Mouse (Mus musculus) CH12.LX (cell line): ENCODE data around the gene Ntan1.

Experiments
- CTCF ChIP-seq, 2 experiments: IDR thresholded peaks in 1 of 2; conservative IDR thresholded peaks in 1 of 2; 2 replicates each; pipeline ENCODE4 v1.5.1; 2011 to 2012; ENCODE audit warnings: low read depth in 2 of 2, low read length in 2 of 2, improper control_type of control experiment in 1 of 2, inconsistent platforms in 1 of 2, mild to moderate bottlenecking in 1 of 2, moderate library complexity in 1 of 2
- MAFK ChIP-seq: IDR thresholded peaks from 2 replicates; pipeline ENCODE4 v1.6.1; 2011; ENCODE audit warnings: low read length, improper control_type of control experiment; ENCODE audit not compliant: insufficient replicate concordance
- POLR2A ChIP-seq: IDR thresholded peaks from 2 replicates; pipeline ENCODE4 v1.6.1; 2011; ENCODE audit warnings: low read depth, mild to moderate bottlenecking, improper control_type of control experiment, low read length
- POLR2AphosphoS2 ChIP-seq: IDR thresholded peaks from 2 replicates; pipeline ENCODE4 v1.6.1; 2011; ENCODE audit warnings: low read depth, low read length, improper control_type of control experiment
- USF1 ChIP-seq: IDR thresholded peaks from 2 replicates; pipeline ENCODE4 v1.6.1; 2014; ENCODE audit warnings: low read depth, mild to moderate bottlenecking, inconsistent platforms, low read length, improper control_type of control experiment

DNA sequence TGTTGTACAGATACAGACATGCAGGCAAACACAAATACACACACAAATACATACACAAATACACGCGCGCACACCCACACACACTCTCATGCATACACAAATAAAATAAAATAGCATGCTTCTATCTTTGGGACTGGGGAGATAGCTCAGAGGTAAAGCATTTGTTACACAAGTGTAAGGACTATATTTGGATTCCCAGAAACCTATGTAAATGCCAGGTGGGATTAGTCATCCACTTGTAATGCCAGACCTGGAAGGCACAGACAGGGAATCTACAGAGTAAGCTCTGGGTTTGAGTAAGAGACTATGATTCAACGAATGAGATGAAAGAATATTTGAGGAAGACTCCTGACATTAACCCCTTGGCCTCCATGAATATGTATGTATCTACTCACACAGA lies 56.8 kb downstream of the Ntan1 start:
- no peak for TF ChIP-seq MAFK
- TF ChIP-seq POLR2AphosphoS2, result no peak
- no peak for TF ChIP-seq CTCF (conservative IDR thresholded peaks at IDR 0.05 in 1 of 2, IDR thresholded peaks at IDR 0.05 in 1 of 2; ENCODE audit: low read depth in 2 of 2, low read length in 2 of 2)
- no peak for TF ChIP-seq POLR2A
- TF ChIP-seq USF1, result no peak
